Comparison of ENCODE assay signal across 15 mouse cellular contexts in the genomic region with DNA sequence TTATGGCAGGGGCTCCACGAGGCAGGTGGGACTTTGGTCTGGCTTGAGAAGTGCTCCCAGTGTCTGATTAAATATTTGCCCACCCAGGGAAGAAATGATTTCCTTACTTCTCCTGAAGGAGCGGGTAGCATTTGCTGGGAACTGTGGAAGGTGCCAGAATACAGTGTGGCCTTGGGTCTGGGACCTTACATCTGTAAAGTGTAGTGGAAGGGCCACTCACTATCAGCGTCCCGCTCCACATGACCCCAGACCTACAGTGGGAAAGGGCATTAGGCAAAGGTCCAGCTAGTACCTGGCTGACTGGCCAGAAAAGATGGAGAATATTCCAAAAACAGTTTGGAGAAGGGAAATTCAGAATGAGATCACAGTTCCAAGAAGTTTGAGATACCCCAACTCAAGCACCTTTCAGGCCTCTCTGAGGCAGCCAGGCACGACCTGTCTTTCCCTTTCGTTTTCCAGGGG. TPM values are rescaled to one million over a fixed set of nuclear protein-coding genes. Genes with fewer than 3 reads are reported as not detected.
A peak's percentile ranks its signal among the peaks of the same experiment; 100 is the strongest.
DNase-seq lines count a peak whose midpoint lies in the region; ATAC-seq and TF ChIP-seq lines count a peak whose summit lies in the region.
"Had no signal": no experiment of that assay in that cellular context is flagged by ENCODE, and none has a peak within 500 bp of the region (broad histone marks: within the 10 kb centered on the region; RNA-seq: fewer than 3 reads in every experiment).

No protein-coding gene starts in this region.

- H3K9me3 ChIP-seq in forebrain, postnatal 0 days (ENCODE audit: low read length): no peaks in the 10 kb centered on the region
- H3K9me3 ChIP-seq in forebrain, embryonic 11.5 days (ENCODE audit: control insufficient read depth, low read length): no peaks in the 10 kb centered on the region
- H3K9me3 ChIP-seq in embryonic facial prominence, embryonic 12.5 days: no peaks in the 10 kb centered on the region
- no peaks in the 10 kb centered on the region for H3K9me3 ChIP-seq in limb, embryonic 15.5 days
- no peaks in the 10 kb centered on the region for H3K9me3 ChIP-seq in hindbrain, embryonic 11.5 days (ENCODE audit: control insufficient read depth, low read length)

- H3K27ac ChIP-seq in forebrain, postnatal 0 days (ENCODE audit: low read depth, low read length): no peak overlapping the region
- no peak overlapping the region for H3K27ac ChIP-seq in forebrain, embryonic 11.5 days (ENCODE audit: low read depth, low read length)
- no peak overlapping the region for H3K27ac ChIP-seq in liver, adult 2 months (replicated peaks; ENCODE audit: insufficient read depth, low read depth, low read length)
- peak overlapping the region; percentile 75 for H3K27ac ChIP-seq in embryonic facial prominence, embryonic 12.5 days
- H3K27ac ChIP-seq in limb, embryonic 15.5 days: peak overlapping the region; percentile 11; the same call in 1 of the 2 replicates
- no peak overlapping the region for H3K27ac ChIP-seq in hindbrain, embryonic 11.5 days (ENCODE audit: low read depth, low read length)

- no peaks in the 10 kb centered on the region for H3K36me3 ChIP-seq in forebrain, postnatal 0 days (ENCODE audit: insufficient read depth)
- no peaks in the 10 kb centered on the region for H3K36me3 ChIP-seq in forebrain, embryonic 11.5 days (ENCODE audit: control insufficient read depth, insufficient read depth, low read length)
- no peaks in the 10 kb centered on the region for H3K36me3 ChIP-seq in liver, adult 2 months (ENCODE audit: control insufficient read depth, insufficient read depth, low read length)
- no peaks in the 10 kb centered on the region for H3K36me3 ChIP-seq in embryonic facial prominence, embryonic 12.5 days
- no peaks in the 10 kb centered on the region for H3K36me3 ChIP-seq in limb, embryonic 15.5 days
- no peaks in the 10 kb centered on the region for H3K36me3 ChIP-seq in hindbrain, embryonic 11.5 days (ENCODE audit: control insufficient read depth, insufficient read depth, low read length)

- no peaks in the 10 kb centered on the region for H3K79me2 ChIP-seq in liver, adult 2 months (ENCODE audit: control insufficient read depth, insufficient read depth, low read length)

- H3K4me3 ChIP-seq in forebrain, postnatal 0 days (ENCODE audit: low read depth, low read length): no peak overlapping the region
- H3K4me3 ChIP-seq in forebrain, embryonic 11.5 days (ENCODE audit: low read depth, low read length): no peak overlapping the region
- H3K4me3 ChIP-seq in liver, adult 2 months (ENCODE audit: insufficient read depth, low read depth, low read length): no peak overlapping the region
- H3K4me3 ChIP-seq in embryonic facial prominence, embryonic 12.5 days: peak overlapping the region; percentile 54
- H3K4me3 ChIP-seq in limb, embryonic 15.5 days: peak overlapping the region; percentile 58
- H3K4me3 ChIP-seq in hindbrain, embryonic 11.5 days (ENCODE audit: low read depth, low read length): no peak overlapping the region
- H3K4me3 ChIP-seq: myocyte had no signal

- 0% methylated on average over 6 of the region's 6 CpGs for WGBS in forebrain, postnatal 0 days
- 0% methylated on average over 6 of the region's 6 CpGs for WGBS in forebrain, embryonic 11.5 days
- 4% methylated on average over 6 of the region's 6 CpGs for WGBS in liver, adult 2 months
- 4% methylated on average over 6 of the region's 6 CpGs for WGBS in embryonic facial prominence, embryonic 12.5 days
- WGBS in limb, embryonic 15.5 days: 7% methylated on average over 6 of the region's 6 CpGs
- WGBS in hindbrain, embryonic 11.5 days: 2% methylated on average over 6 of the region's 6 CpGs

- peaks cover 71% of the 10 kb centered on the region for H3K27me3 ChIP-seq in forebrain, postnatal 0 days (ENCODE audit: insufficient read depth, low read length)
- H3K27me3 ChIP-seq in forebrain, embryonic 11.5 days (ENCODE audit: control insufficient read depth, insufficient read depth, low read length): peaks cover 86% of the 10 kb centered on the region
- peaks cover 53% of the 10 kb centered on the region for H3K27me3 ChIP-seq in liver, adult 2 months (ENCODE audit: control insufficient read depth, insufficient read depth, low read length)
- H3K27me3 ChIP-seq in embryonic facial prominence, embryonic 12.5 days: peaks cover 64% of the 10 kb centered on the region
- H3K27me3 ChIP-seq in limb, embryonic 15.5 days: peaks cover 89% of the 10 kb centered on the region
- H3K27me3 ChIP-seq in hindbrain, embryonic 11.5 days (ENCODE audit: control insufficient read depth, insufficient read depth, low read length): peaks cover 90% of the 10 kb centered on the region

- ATAC-seq in forebrain, postnatal 0 days: no peak
- no peak for ATAC-seq in forebrain, embryonic 11.5 days (replicated peaks; ENCODE audit: low FRiP score)
- ATAC-seq in embryonic facial prominence, embryonic 12.5 days (ENCODE audit: insufficient number of reproducible peaks, insufficient read depth, low FRiP score, low TSS enrichment): no peak
- no peak for ATAC-seq in limb, embryonic 15.5 days (ENCODE audit: insufficient number of reproducible peaks, low FRiP score, low TSS enrichment, low read depth)
- no peak for ATAC-seq in hindbrain, embryonic 11.5 days (ENCODE audit: low FRiP score)
- ATAC-seq: inflammation-experienced regulatory T-cells, adult 6 months had no signal

- H3K9ac ChIP-seq in forebrain, postnatal 0 days: no peak overlapping the region
- H3K9ac ChIP-seq in forebrain, embryonic 11.5 days (ENCODE audit: low read length): no peak overlapping the region
- no peak overlapping the region for H3K9ac ChIP-seq in liver, adult 2 months (ENCODE audit: low read depth, low read length)
- peak overlapping the region; percentile 57 for H3K9ac ChIP-seq in embryonic facial prominence, embryonic 12.5 days
- H3K9ac ChIP-seq in limb, embryonic 15.5 days: peak overlapping the region; percentile 33; the same call in 1 of the 2 replicates
- H3K9ac ChIP-seq in hindbrain, embryonic 11.5 days (ENCODE audit: low read depth, low read length): no peak overlapping the region

- H3K4me1 ChIP-seq in forebrain, postnatal 0 days (ENCODE audit: insufficient read depth): no peaks in the 10 kb centered on the region
- peaks cover 14% of the 10 kb centered on the region; the same call in 1 of the 2 replicates for H3K4me1 ChIP-seq in forebrain, embryonic 11.5 days (replicated peaks; ENCODE audit: control insufficient read depth, insufficient read depth, low read length)
- peaks cover 3% of the 10 kb centered on the region; the same call in 1 of the 2 replicates for H3K4me1 ChIP-seq in liver, adult 2 months (ENCODE audit: control insufficient read depth, insufficient read depth, low read length)
- H3K4me1 ChIP-seq in embryonic facial prominence, embryonic 12.5 days: peaks cover 20% of the 10 kb centered on the region
- H3K4me1 ChIP-seq in limb, embryonic 15.5 days: peaks cover 67% of the 10 kb centered on the region
- H3K4me1 ChIP-seq in hindbrain, embryonic 11.5 days (replicated peaks; ENCODE audit: control insufficient read depth, insufficient read depth, low read length): peaks cover 5% of the 10 kb centered on the region

- no peak for TF ChIP-seq CTCF in forebrain, postnatal 0 days (IDR thresholded peaks at IDR 0.05; ENCODE audit: low read depth)
- TF ChIP-seq CTCF in liver, adult 2 months (IDR thresholded peaks at IDR 0.05; ENCODE audit: low read depth, low read length): no peak

- no peak overlapping the region for H3K4me2 ChIP-seq in forebrain, postnatal 0 days (ENCODE audit: low read depth)
- H3K4me2 ChIP-seq in forebrain, embryonic 11.5 days (ENCODE audit: low read depth, low read length, severe bottlenecking): no peak overlapping the region
- peak overlapping the region; percentile 36 for H3K4me2 ChIP-seq in embryonic facial prominence, embryonic 12.5 days (replicated peaks)
- H3K4me2 ChIP-seq in limb, embryonic 15.5 days: peak overlapping the region; percentile 43
- no peak overlapping the region for H3K4me2 ChIP-seq in hindbrain, embryonic 11.5 days (replicated peaks; ENCODE audit: low read depth, low read length)

- no peak for TF ChIP-seq POLR2A in liver, adult 2 months (IDR thresholded peaks at IDR 0.05; ENCODE audit: extremely low read depth, insufficient read depth, low read length)

- peak; percentile 41 for DNase-seq in forebrain, postnatal 0 days
- DNase-seq in forebrain, embryonic 11.5 days (ENCODE audit: low spot score): no peak
- DNase-seq in liver, adult 2 months (ENCODE audit: extremely low read depth, low read depth, low spot score): peak; percentile 12
- no peak for DNase-seq in liver
- no peak for DNase-seq in hindbrain, embryonic 11.5 days (ENCODE audit: low spot score)
- DNase-seq in ovary, adult 18-20 months (ENCODE audit: low spot score): no peak
- DNase-seq: adrenal gland, adult 8-10 months; cerebellum, adult 11 months; gastrocnemius, postnatal 14 days; lung, postnatal 36 days had no signal

RNA-seq across cellular contexts. Expression of gene Pitx1, which starts 8.3 kb away (rescaled TPM):
- not detected in 2 replicates for total RNA-seq in forebrain, postnatal 0 days (2014; rRNA removed)
- not detected in 2 replicates for polyA plus RNA-seq in forebrain, postnatal 0 days (2015; fragmentation: Nextera tagmentation; extraction: Ambion mirVana)
- polyA plus RNA-seq in forebrain, embryonic 11.5 days (2014; fragmentation: Nextera tagmentation; extraction: Ambion mirVana): 0.76 and 0.99 TPM in 2 replicates
- not detected in 2 replicates for total RNA-seq in liver, adult 2 months (2014; rRNA removed)
- not detected in 2 replicates for polyA plus RNA-seq in liver, adult 2 months (2012; rRNA removed)
- polyA plus RNA-seq in embryonic facial prominence, embryonic 12.5 days (2016; fragmentation: Nextera tagmentation; extraction: Ambion mirVana): 99.0 and 157 TPM in 2 replicates
- polyA plus RNA-seq in limb, embryonic 15.5 days (2015; fragmentation: Nextera tagmentation; extraction: Ambion mirVana): 22.6 and 37.5 TPM in 2 replicates
- polyA plus RNA-seq in hindbrain, embryonic 11.5 days (2014; fragmentation: Nextera tagmentation; extraction: Ambion mirVana): 0.25 and 0.43 TPM in 2 replicates
- total RNA-seq: adrenal gland, adult 8-10 months; layer of hippocampus, postnatal 25 days had no signal
- polyA plus RNA-seq: inflammation-experienced regulatory T-cells, adult 6 months; myocyte had no signal

RNA-seq across cellular contexts. Expression of gene Catsper3, which starts 43.3 kb away (rescaled TPM):
- total RNA-seq in forebrain, postnatal 0 days (2014; rRNA removed): not detected in 2 replicates
- 0.14 and 0.19 TPM in 2 replicates for polyA plus RNA-seq in forebrain, postnatal 0 days (2015; fragmentation: Nextera tagmentation; extraction: Ambion mirVana)
- not detected in 2 replicates for polyA plus RNA-seq in forebrain, embryonic 11.5 days (2014; fragmentation: Nextera tagmentation; extraction: Ambion mirVana)
- not detected in 2 replicates for total RNA-seq in liver, adult 2 months (2014; rRNA removed)
- 0.26 TPM in 1 of 2 replicates, not detected in the other for polyA plus RNA-seq in liver, adult 2 months (2012; rRNA removed)
- polyA plus RNA-seq in embryonic facial prominence, embryonic 12.5 days (2016; fragmentation: Nextera tagmentation; extraction: Ambion mirVana): not detected in 2 replicates
- 0.22 TPM in 1 of 2 replicates, not detected in the other for polyA plus RNA-seq in limb, embryonic 15.5 days (2015; fragmentation: Nextera tagmentation; extraction: Ambion mirVana)
- 0.15 TPM in 1 of 2 replicates, not detected in the other for polyA plus RNA-seq in hindbrain, embryonic 11.5 days (2014; fragmentation: Nextera tagmentation; extraction: Ambion mirVana)
- polyA plus RNA-seq: inflammation-experienced regulatory T-cells, adult 6 months had no signal

Comparison
In these comparisons a context has a peak if more than half of its experiments do, and no peak if none do; other contexts are left out.
1. DNase-seq: peak in forebrain, postnatal 0 days (single experiment) and liver, adult 2 months (single experiment); none in forebrain, embryonic 11.5 days (single experiment), liver (single experiment), hindbrain, embryonic 11.5 days (single experiment) and ovary, adult 18-20 months (single experiment).
2. H3K27ac ChIP-seq: peak in embryonic facial prominence, embryonic 12.5 days (single experiment) and limb, embryonic 15.5 days (single experiment); none in forebrain, postnatal 0 days (single experiment), forebrain, embryonic 11.5 days (single experiment), liver, adult 2 months (single experiment) and hindbrain, embryonic 11.5 days (single experiment).
3. H3K4me2 ChIP-seq: peak in embryonic facial prominence, embryonic 12.5 days (single experiment) and limb, embryonic 15.5 days (single experiment); none in forebrain, postnatal 0 days (single experiment), forebrain, embryonic 11.5 days (single experiment) and hindbrain, embryonic 11.5 days (single experiment).
4. H3K4me3 ChIP-seq: peak in embryonic facial prominence, embryonic 12.5 days (single experiment) and limb, embryonic 15.5 days (single experiment); none in forebrain, postnatal 0 days (single experiment), forebrain, embryonic 11.5 days (single experiment), liver, adult 2 months (single experiment) and hindbrain, embryonic 11.5 days (single experiment).
5. H3K9ac ChIP-seq: peak in embryonic facial prominence, embryonic 12.5 days (single experiment) and limb, embryonic 15.5 days (single experiment); none in forebrain, postnatal 0 days (single experiment), forebrain, embryonic 11.5 days (single experiment), liver, adult 2 months (single experiment) and hindbrain, embryonic 11.5 days (single experiment).
6. RNA of gene Pitx1, which starts 8.3 kb away (polyA plus RNA-seq): 99.0 to 157 TPM in embryonic facial prominence, embryonic 12.5 days and 22.6 to 37.5 TPM in limb, embryonic 15.5 days; 0.76 to 0.99 TPM in forebrain, embryonic 11.5 days, 0.25 to 0.43 TPM in hindbrain, embryonic 11.5 days, not detected in liver, adult 2 months and not detected in forebrain, postnatal 0 days; every median in the first group is over 10 times any median in the second.